Mouse (Mus musculus) A20 (cell line): ENCODE results near the gene Pdcd1lg2.
A peak's percentile ranks its signal among the peaks of the same experiment; 100 is the strongest.
"Not testable (repeated sequence)": the region's sequence is repeated elsewhere in the genome, so short reads cannot be mapped to it uniquely, and the experiment has no call there.

Experiments
- DNase-seq: peaks from one replicate; pipeline ENCODE4 v3.0.0-alpha.2; 2011; ENCODE audit warnings: low read depth, low spot score

Gene Pdcd1lg2

DNA sequence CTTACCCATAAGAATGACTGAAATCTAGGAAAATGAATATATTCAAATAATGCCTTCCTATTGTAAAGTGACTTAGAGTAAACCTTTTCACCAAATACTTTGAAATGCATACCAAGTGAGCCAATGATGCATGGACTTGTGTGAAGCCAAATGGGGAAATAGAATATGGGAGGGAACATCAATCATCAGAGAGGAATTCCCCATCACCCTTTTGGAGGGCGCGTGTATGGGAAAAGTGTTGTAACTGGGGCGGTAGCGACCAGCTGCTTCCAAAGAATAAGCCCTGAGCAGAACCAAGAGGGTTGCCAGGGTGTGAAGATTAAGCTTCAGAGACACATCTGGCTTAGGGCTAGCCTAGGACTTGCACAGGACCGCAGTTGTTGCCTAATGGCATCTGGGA is 27.4 kb upstream of the Pdcd1lg2 start:
- DNase-seq, result no peak

DNA sequence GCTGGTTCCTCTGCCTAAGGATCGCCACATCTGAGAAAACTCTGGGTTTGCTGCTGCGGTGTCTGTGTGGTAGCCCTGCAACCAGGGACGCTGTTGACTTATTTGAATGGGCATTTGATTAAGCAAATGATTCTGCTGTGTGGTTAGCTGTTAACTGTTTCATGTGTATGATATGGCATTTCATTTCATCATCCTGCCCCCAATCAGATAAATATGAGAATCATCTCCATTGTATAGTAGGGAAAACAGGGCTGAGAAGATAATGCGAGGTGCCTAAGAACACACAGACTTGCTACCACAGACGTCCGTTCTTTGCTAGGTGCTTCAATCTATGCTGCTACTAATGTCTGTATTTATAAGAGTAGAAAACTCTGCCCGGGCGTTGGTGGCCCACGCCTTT is 26.3 kb upstream of the Pdcd1lg2 start:
- no peak for DNase-seq

DNA sequence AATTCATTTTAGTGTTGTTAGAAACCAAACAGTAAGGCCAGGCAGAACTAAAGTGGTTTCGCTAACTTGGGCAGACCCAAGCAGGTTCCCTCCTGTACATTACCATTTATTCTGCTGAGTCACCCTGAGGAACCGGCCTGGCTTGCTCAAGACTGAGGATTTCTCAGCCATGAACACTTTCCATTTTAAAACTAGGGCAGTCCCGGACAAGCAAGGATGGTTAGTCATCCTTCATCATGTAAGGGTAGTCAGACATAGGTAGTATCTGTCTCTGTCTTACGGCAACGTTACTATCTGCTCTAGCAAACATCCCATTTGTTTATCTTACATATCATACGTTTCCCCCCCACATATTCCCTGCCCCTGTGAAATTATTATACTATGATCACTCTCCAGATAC is 25.7 kb upstream of the Pdcd1lg2 start:
- DNase-seq, result no peak

DNA sequence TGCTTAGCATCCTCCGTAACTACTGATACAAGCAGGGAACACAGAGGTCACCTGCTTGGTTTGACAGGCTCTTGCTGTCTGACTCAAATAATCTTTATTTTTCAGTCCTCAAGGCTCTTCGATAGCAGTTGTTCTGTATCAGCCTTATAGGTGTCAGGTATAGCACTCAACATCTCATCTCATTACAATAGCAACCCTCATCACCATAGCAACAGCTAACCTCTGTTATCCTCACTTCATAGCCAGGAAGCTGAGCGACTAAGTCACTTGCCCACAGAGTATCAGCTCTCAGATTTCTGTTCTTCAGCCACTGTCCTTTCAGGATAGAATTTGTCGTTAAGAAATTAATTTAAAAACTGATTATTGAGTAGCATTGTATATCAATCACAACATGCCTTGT is 24.9 kb upstream of the Pdcd1lg2 start:
- DNase-seq, result no peak

DNA sequence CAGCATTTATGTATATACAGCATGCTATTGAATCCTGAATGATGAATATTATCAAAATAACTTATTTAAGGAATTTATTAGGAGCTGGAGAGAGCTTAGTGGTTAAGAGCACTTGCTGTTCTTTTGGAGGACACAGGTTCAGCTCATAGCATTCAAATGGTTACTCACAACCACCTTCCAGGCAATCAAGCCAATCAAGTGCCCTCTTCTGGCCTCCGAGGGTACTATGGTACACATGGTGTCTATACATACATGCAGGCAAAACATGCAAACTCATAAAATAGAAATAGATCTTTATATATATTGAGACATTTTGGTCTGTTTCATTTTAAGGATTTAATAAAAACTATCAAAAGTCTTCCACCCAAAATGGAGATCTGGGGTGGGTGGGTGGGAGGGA is 21.9 kb upstream of the Pdcd1lg2 start:
- DNase-seq, result peak; percentile 42

DNA sequence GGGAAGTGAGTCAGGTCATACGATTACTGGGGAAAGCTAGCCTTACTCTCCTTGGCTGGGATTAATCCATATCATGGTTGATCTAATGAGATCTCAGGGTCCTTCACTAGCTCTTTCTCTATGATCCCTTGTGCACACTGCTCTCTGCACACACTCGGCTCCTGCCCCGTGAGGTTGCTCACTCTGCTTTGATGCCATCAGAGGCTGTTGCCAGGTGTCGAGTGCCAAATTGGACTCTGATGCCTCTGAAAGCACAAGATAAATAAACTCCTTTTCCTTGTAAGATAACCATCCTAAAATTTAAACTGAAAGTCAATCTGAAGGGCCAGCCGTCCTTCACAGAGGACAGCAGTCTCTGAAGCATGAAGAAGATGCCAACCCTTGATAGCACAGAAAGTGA is 20.2 kb upstream of the Pdcd1lg2 start:
- no peak for DNase-seq

DNA sequence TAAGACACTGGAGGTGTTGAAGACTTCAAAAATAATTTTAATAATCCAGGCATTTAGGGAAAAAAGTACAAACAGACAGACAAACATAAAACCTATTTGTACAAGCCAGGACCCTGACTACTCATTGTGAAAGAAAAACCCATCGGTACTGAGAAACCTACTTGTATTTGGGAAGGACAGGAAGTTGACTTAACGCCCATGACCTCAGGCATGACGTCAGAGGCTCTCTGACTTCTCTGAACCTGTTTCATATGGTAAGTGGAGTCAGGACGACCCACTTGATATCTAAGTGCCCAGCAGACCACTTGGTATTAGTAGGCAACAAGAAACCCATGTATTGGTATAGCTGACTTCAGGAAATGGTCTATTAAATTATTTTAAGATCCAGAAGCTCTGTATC is 19.4 kb upstream of the Pdcd1lg2 start:
- no peak for DNase-seq

DNA sequence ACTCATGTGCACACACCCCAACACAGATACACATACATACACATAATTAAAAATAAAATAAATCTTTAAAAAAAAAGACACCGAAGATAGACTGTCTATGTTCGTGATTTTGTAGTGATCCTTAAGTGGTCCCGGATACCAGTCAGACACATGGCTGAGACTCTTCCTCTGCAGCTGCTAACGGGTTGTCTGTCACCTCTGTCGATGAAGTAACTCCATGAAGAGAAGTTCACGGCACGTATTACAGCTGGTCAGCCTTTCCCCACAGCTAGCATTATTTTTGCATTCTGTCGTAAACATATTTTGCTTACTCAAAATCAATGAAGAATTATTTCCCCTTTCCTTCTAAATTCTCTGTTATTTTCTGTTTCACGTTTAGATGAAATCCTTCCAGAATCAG is 17.4 kb upstream of the Pdcd1lg2 start:
- no peak for DNase-seq

DNA sequence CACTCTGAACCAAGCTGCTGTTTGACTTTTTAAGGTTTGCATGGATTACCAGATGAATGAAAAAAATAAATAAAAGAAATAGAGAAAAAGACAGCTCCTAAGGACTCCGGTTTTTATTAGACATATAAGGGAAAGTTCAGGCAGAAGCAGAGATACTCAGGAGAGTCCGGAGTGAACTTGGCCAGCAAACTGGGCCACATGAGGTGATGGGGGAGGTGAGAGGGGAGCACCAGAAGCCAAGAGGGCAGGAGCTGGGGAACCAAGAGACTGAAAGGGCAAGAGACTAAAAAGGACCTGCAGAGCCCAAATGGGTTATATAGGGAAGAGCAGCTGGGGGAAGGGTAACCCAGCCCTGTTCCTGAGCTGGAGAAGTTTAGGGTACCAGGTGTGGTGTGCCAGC is 16.0 kb upstream of the Pdcd1lg2 start:
- DNase-seq, result no peak

DNA sequence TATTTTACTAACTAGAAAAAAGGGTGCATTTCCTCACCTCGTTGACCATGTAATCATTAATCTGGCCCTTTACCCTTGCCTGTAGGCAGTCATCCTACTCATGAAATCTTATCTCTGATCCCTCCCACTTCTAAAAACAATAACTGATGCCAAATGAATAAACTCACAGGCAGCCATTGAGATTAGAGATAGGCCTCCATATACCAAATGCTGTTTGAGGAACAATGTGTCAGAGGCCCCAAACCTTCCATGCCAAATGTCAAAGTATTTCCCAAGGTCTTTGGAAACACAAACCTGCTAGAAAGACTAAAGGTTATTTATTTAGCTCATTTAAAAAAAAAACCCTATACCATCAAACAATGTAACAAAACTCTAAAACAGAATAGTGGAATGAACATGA is 14.4 kb upstream of the Pdcd1lg2 start:
- no peak for DNase-seq

DNA sequence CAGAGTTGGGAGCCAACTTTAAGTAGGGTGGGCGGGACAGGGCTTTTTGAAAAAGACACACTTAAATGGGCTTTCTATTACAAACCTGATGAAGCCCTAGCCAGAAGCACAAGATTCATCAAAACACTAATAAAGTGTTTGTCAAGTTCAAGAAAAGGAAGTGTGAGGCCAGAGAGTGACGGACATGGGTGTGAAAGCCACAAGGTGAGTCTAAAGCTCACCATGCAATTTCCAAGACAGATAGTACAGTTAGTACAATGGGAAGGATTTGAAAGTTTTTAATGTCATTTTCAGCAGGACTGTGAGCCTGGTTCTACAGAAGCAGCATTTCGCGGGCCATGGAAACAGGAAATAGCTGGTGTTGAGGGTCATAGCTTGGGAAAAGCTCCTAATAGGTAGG is 10.9 kb upstream of the Pdcd1lg2 start:
- DNase-seq, result no peak

DNA sequence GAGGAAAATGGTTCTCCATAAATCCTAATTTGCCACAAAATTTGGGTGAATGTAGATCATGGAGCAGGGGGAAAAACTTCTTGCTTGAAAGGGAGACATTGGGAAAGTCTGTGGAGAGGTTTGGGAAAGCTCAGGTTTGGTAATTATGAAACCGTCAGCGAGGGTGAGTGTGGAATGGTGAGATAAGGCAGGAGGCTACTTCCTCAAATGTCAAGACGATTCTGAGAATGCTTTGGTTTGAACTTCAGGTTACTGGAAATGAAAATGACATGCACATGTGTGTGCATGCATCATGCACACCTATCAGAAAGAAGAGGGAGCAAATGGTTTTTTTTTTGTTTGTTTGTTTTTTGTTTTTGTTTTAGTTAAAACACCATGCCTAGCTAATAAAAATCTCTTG is 10.3 kb upstream of the Pdcd1lg2 start:
- no peak for DNase-seq

DNA sequence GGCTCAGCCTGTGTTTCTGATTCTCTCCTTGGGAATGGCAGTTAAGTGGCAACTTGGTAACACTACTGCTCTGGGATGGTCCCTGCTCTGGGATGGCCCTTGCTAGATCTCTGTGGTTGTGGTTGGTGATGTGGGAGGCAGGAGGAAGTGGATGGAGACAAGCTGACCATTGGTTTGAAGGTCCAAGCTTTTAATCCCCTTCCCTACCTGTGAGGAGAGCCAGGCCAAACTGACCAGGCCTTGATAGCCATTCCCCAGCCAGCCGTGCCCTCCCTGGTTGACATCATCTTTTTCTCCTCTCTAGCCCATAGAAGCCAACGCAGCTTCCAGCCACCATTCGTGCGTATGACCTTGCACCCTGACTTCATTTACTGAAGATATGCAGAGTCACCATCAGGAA is 8.1 kb upstream of the Pdcd1lg2 start:
- DNase-seq, result no peak

DNA sequence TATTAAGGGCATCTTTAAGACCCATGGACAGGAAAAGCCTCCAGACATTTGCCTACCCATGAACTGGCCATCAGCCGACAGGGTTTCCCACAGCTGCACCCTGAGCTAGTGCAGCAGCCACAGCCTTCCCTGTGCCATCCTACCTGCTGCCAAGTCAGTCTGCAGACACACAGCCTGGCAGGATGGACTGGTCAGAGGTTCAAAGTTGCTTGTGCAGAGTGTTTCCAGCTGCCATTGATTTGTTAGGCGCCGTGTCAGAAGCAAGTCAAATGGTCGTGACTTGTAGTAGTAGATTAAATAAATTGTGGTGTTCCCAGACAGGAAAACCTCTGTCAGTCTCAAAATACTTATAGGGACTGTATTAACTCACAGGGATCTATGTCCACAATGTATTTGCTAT is 7.5 kb upstream of the Pdcd1lg2 start:
- no peak for DNase-seq

DNA sequence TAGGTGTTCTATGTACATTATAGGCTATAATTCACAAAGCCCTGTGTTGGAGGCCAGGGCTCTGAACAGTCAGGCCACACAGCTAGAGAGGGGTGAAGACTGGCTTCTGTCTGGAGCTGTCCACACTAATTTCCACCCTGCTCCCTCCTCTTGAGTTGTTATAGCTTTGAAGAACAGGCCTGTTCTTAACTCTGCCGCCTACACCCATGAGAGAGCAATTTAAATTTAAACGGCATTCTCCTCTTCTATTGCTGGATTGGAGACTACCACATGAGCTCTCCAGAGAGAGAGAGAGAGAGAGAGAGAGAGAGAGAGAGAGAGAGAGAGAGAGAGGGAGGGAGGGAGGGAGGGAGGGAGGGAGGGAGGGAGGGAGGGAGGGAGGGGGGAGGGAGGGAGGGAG is 5.3 kb upstream of the Pdcd1lg2 start:
- DNase-seq, result no peak

DNA sequence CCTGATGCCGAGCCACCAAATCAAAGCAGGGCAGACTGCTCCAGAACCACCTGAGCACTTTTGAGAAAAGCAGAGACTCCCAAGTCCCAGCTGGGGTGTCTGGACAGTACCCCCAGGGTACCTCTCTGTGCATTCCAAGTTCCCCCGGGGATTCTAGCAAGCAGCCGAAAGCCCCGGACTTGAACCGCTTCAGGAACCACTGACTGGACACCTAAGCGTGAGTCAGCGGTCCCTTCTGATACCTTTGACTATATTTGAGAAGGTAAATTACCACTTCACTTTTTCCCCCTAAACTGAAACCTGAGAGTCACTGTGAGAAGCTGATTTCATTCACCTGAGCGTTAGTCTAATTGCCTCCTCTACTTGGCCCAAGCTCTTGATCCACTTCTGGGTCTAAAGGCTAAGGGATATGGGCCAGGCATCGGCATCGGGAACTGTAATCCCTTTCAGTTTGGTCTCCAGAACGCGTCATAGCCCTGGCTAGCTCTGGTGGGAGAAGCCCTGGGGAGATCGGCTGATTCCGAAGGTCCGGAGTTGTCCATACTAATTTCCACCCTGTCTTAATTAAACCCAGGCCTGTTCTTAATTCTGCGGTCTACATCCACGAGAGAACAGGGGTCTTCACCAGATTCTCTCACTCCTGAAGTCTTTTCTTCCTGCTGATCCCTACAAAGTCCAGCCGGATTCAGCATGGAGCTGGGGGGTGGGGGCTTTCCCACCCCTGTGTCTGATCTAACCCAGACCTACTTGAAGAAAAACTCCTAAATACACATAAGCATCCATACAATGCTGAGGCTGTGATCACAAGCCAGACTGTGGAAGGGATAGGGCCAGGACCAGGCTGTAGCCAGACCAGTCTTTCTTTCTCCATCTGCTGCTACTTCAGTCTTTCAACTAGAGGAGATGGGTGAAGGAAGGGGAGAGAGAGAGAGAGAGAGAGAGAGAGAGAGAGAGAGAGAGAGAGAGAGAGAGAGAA is 4.4 kb upstream of the Pdcd1lg2 start:
- no peak for DNase-seq

DNA sequence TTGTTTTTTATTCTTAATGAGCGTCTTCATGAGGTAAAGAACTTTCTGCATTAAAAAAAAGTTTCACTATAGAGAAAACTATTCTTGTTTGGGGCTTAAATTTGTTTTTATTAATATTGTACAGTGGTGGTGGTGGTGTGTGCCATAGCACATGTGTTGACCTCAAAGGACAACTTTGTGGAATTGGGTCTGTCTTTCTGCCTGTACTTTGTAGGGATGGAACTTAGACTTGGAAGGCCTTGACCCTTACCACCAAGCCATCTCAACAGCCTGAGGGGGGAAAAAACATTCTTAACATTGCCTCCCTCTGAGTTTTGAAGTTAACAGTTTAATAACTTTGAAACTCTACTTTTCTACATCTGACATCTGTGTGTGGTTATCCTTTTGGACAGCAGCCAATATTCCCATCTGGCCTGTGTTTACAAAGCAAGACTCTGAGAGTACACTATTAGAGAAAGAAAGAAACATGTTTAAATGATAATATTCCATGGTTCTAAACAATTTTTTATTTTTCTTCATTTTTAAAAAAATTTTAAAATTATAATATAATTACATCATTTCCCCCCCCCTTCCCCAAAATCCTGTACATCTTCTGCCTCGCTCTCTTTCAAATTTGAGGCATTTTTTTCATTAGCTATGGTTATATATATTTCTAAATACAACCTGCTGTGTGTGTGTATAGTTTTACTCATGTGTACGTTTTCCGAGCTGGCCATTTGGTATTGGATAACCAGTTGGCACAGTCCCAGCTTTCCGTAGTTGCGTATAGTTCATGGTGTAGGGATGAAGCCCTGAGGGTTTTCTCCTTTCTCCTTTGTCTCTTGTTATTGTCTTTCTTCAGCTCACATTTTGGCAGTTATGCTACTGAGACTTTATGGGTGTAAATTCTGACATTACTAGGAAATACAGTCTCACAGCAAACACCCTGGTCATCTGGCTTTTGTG is 2.0 kb downstream of the Pdcd1lg2 start:
- no peak for DNase-seq

DNA sequence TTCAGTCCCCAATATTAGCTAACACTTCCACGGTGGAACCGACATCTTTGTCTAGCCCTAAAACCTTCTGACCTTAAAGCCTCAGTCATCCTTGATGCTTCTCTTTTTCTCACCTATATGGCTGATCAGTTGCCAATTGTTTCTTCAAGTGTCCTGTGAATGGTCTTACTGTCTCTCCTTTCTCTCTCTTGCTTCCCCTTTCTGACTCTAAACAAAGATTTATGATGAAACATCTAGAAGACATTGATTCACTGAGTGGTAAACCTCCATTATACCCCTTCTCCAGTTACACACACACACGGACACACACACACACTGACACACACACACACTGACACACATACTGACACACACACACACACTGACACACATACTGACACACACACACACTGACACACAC is 3.8 kb downstream of the Pdcd1lg2 start:
- peak; percentile 19 for DNase-seq

DNA sequence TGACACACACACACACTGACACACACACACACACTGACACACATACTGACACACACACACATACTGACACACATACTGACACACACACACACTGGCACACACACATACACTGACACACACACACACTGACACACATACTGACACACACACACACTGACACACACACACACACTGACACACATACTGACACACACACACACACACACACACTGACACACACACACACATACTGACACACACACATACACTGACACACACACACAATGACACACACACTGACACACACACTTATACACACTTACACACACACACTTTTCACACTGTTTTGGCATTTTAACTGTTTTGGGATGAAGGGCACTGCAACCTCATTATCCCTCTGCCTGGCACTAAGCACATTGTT is 4.2 kb downstream of the Pdcd1lg2 start:
- not testable (repeated sequence) for DNase-seq

DNA sequence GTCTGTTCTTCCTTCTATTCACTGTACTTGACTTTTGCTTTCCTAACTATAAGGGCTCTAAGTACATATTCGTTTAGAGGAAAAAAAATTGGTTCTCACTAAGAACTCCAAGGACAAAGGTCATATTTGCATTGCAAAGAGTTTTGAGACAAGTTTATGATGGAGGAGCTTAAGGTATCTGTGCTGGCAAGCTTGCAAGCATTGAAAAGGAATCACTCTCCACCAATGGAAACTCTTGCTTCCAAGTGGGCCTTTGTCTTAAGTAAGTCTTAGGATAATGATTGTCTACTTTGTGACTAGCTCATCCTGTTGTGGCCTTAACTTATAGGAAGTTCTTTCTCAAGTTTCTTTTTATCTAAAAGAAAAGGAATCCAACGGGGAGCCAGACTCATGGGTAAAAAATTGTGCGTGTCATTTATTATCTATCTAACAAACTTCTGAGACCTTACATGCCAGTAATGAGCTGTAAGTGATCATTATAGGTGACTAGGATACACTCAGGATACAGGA is 5.7 kb downstream of the Pdcd1lg2 start:
- no peak for DNase-seq

DNA sequence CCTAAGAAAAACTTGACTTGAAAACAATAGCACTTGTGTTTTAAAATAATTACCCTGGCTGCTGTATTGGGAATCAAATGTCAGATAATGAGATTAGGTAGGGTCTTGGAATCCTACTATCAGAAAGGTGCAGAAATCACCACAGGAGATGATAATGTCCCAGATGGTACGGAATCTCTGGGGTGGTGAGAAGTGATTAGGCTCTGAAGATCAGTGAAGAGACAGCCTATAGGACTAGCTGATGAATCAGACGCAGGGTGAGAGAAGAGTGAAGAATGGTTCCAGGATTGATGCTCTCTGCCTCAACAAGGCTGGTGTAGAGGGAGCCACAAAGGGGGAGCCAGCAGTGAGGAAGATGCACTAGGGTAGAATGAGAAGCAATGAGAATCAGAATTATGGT is 6.5 kb downstream of the Pdcd1lg2 start:
- no peak for DNase-seq

DNA sequence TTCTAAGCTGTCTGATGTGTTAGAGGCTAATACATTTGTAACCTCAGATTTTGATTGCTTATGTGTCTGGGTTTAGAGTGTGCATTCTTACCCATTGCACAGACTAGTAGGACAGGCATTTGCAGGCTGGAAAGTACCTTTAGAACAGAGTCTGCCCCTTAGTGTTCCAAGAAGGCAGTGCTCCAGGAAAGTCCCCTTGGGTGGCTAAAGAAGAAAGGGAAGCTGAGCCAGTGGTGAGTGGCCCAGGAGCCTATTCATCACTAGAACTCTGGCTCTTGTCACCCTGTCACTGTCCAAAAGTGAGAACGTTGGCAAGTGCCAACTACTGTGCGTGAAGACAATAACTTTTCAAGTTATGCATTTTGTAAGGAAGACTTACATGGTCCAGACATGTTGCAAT is 7.2 kb downstream of the Pdcd1lg2 start:
- peak; percentile 22 for DNase-seq
